Mouse (Mus musculus) liver, adult 2 months (tissue): ENCODE measurements around the gene Palld.

Source experiments
- CTCF ChIP-seq: fragments of 200-500 bp; IDR thresholded peaks from 2 replicates; pipeline ENCODE4 v1.5.1; 2011; ENCODE audit warnings: low read depth, low read length, control low read depth
- POLR2A ChIP-seq: fragments of 200-500 bp; IDR thresholded peaks from 2 replicates; pipeline ENCODE4 v1.6.1; 2011; ENCODE audit warnings: low read length, control low read depth; ENCODE audit not compliant: insufficient read depth; ENCODE audit errors: extremely low read depth

DNA sequence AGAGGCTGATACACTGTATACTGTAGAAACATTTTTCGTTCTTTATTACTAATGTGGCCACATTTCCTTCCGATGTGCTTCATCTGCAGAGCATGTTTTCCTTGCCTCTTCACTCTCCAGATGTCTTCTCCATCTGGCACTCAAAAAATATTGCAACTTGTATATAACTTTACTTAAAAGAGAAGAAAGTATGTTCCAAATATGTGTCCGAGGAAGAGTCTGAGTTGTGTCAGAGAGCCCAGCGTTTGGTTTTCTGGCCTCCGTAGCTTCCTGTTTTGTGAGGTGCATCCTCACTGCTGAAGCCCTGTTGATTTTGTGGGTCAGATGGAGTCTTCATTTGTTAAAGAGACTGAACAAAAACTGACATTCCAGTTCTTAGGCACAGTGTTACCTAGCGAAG, 238.3 kb downstream of the Palld start:
- TF ChIP-seq POLR2A: no peak
- no peak for TF ChIP-seq CTCF
